Mouse (Mus musculus): ENCODE measurements around the gene Tmod3. TPM values are rescaled to one million over a fixed set of nuclear protein-coding genes. Genes with fewer than 3 reads are reported as not detected.
"Not testable (repeated sequence)": the region's sequence is repeated elsewhere in the genome, so short reads cannot be mapped to it uniquely, and the experiment has no call there.

Gene Tmod3
- polyA plus RNA-seq, 1 experiment = 28.6 TPM

DNA sequence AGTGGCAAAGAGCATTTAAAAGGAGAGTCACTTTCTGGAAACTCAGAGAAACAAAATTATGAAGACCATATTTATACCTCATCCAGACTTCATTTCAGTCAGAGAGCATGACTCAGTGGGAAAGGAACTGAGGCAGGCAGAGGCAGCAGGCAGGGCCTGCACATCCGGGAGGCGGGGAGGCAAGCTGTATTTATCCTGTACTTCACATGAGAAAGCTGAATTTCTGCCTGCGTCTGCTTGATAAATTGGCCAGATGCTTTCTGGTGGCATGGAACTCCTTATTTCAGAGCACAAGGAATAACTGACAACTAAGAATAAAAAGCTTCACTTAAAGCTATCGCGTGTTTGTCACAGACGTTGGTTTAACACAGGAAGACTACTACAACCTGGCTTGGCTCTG, 55.1 kb downstream of the Tmod3 start:
- WGBS = 93% methylated on average over 6 of the region's 6 CpGs
- H3K27ac ChIP-seq (ENCODE audit: control insufficient read depth, insufficient read depth, low read depth, low read length, poor library complexity) = no peak overlapping the region
- no peaks in the 10 kb centered on the region; the same call in 1 of the 2 replicates for H3K4me1 ChIP-seq (ENCODE audit: control insufficient read depth, insufficient read depth, low read length)
- no peak overlapping the region for H3K4me3 ChIP-seq (replicated peaks; ENCODE audit: control insufficient read depth, low read depth, low read length)
- no peak for TF ChIP-seq POLR2A (IDR thresholded peaks at IDR 0.05; ENCODE audit: borderline replicate concordance, control insufficient read depth, low read depth, low read length)
- TF ChIP-seq CTCF (IDR thresholded peaks at IDR 0.05; ENCODE audit: control insufficient read depth, insufficient read depth, low read length) = no peak

DNA sequence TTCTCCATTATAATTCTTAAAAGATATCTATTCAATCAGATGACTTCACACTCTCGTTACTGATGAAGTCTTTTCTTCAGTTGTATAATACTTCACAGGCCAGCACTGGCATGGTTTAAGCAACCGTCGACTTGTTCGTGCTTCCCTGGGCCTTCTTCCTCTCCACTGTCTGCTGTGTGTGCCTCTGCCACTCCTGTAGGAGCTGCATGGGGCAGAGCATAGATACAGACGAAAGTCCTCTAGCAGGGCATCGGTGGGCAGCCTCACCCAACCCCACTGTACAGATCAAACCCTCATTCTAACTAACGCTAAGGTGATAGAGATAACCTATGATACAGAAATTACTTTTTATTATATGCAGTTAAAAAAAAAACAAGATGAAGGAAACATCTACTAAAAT, 60.9 kb downstream of the Tmod3 start:
- WGBS = 88% methylated on average over 7 of the region's 7 CpGs
- TF ChIP-seq POLR2A (IDR thresholded peaks at IDR 0.05; ENCODE audit: borderline replicate concordance, control insufficient read depth, low read depth, low read length) (no peak), CTCF (IDR thresholded peaks at IDR 0.05; ENCODE audit: control insufficient read depth, insufficient read depth, low read length) (no peak)

DNA sequence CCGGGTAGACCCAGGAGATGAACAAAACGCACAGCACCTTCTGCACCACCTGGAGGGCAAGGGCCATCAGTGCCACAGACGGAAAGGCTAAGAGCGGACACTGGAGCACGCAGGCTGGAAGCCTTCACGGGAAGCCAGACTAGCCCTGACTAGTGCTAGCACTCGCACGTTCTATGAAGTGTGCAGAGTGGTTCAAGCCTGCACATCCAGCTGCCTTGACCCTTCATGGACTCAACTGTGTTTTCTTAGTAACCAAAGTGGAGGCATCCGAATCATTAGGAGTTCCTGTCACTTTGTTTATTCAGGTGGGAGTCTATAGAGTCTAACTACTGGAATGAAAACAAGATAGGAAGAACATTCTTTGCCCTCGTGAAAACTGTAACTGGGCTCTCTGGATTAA, 63.5 kb downstream of the Tmod3 start:
- H3K4me1 ChIP-seq (ENCODE audit: control insufficient read depth, insufficient read depth, low read length) = no peaks in the 10 kb centered on the region
- 87% methylated on average over 10 of the region's 10 CpGs for WGBS
- TF ChIP-seq POLR2A (IDR thresholded peaks at IDR 0.05; ENCODE audit: borderline replicate concordance, control insufficient read depth, low read depth, low read length) = no peak
- TF ChIP-seq CTCF (IDR thresholded peaks at IDR 0.05; ENCODE audit: control insufficient read depth, insufficient read depth, low read length) = no peak
- H3K27ac ChIP-seq (ENCODE audit: control insufficient read depth, insufficient read depth, low read depth, low read length, poor library complexity) = no peak overlapping the region
- no peak overlapping the region for H3K4me3 ChIP-seq (replicated peaks; ENCODE audit: control insufficient read depth, low read depth, low read length)

More for the DNA sequence above, 60.9 kb downstream of the Tmod3 start:
- no peaks in the 10 kb centered on the region; the same call in 1 of the 2 replicates for H3K4me1 ChIP-seq (ENCODE audit: control insufficient read depth, insufficient read depth, low read length)
- no peak overlapping the region for H3K4me3 ChIP-seq (replicated peaks; ENCODE audit: control insufficient read depth, low read depth, low read length)
- H3K27ac ChIP-seq (ENCODE audit: control insufficient read depth, insufficient read depth, low read depth, low read length, poor library complexity) = no peak overlapping the region

DNA sequence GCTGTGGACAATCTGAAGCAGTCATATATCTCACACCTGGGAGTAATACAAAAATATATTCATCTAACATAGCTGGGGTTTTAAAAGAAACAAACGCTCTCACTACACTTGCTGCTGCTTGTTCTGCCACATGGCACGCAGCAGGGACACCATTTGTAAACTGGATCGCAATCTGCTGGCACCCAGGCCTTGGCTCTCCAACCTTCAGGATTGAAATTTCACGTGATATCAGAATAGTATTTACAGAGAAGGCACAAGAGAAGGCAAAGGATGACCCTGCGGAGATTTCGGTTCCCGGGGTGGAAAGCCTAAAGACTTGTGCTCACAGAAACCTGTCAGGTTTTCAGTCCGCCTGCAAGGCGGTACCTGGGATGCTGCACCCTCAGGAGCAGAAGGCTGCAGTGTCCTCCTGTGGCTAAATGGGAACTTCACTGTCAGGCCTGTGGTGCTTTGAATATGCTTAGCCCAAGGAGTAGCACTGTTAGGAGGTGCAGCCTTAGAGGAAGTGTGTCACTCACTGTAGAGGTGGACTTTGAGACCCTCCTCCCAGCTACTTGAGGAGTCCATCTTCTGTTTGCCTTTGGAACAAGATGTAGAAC, 65.0 kb downstream of the Tmod3 start:
- H3K4me3 ChIP-seq (replicated peaks; ENCODE audit: control insufficient read depth, low read depth, low read length) = no peak overlapping the region
- H3K27ac ChIP-seq (ENCODE audit: control insufficient read depth, insufficient read depth, low read depth, low read length, poor library complexity) = no peak overlapping the region
- H3K4me1 ChIP-seq (ENCODE audit: control insufficient read depth, insufficient read depth, low read length) = no peaks in the 10 kb centered on the region
- 87% methylated on average over 9 of the region's 9 CpGs for WGBS
- TF ChIP-seq POLR2A (IDR thresholded peaks at IDR 0.05; ENCODE audit: borderline replicate concordance, control insufficient read depth, low read depth, low read length) (no peak), CTCF (IDR thresholded peaks at IDR 0.05; ENCODE audit: control insufficient read depth, insufficient read depth, low read length) (no peak)

DNA sequence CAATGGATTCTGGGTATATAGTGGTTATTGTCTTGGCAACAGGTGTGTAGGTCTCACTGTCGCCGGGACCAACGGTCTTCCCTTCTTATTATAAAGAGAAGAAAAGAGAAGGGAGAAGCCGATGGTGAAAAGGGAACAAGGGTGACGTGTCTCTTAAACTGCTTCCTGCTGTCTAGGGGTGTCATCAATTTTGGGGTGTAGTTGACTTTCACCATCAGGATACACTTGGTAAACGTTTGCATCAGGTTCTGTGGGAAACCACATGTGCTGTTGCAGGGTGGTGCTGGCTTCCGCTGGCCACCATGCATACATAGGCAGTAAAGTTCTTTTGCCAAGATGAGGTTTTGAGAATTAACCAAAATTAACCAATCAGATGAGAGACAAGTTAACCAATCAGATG, 71.2 kb downstream of the Tmod3 start:
- H3K4me1 ChIP-seq (ENCODE audit: control insufficient read depth, insufficient read depth, low read length); H3K27ac ChIP-seq (ENCODE audit: control insufficient read depth, insufficient read depth, low read depth, low read length, poor library complexity); H3K4me3 ChIP-seq (replicated peaks; ENCODE audit: control insufficient read depth, low read depth, low read length): not testable (repeated sequence)
- WGBS = 50% methylated on average over 7 of the region's 7 CpGs

DNA sequence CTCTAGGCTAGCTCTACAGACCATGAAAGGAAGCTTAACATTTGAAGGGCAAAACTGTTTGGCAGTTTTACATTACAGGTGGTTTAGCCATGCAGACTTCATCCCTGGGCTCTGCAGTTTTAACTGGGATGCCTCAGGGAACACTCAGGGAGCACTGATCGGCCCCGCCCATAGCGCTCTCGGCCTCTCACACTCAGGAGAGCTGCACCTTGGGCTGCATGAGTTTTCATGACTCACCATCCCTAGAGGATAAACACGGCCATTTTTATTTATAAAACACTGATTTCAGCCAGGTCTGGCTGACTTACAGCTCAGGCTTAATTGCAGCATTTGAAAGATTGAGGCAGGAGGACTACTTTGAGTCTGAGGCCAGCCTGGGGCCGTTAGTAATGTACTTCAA, 74.2 kb downstream of the Tmod3 start:
- no peak overlapping the region for H3K4me3 ChIP-seq (replicated peaks; ENCODE audit: control insufficient read depth, low read depth, low read length)
- no peaks in the 10 kb centered on the region; the same call in 1 of the 2 replicates for H3K4me1 ChIP-seq (ENCODE audit: control insufficient read depth, insufficient read depth, low read length)
- no peak overlapping the region for H3K27ac ChIP-seq (ENCODE audit: control insufficient read depth, insufficient read depth, low read depth, low read length, poor library complexity)
- 85% methylated on average over 6 of the region's 6 CpGs for WGBS
- TF ChIP-seq CTCF (IDR thresholded peaks at IDR 0.05; ENCODE audit: control insufficient read depth, insufficient read depth, low read length) (no peak), POLR2A (IDR thresholded peaks at IDR 0.05; ENCODE audit: borderline replicate concordance, control insufficient read depth, low read depth, low read length) (no peak)

DNA sequence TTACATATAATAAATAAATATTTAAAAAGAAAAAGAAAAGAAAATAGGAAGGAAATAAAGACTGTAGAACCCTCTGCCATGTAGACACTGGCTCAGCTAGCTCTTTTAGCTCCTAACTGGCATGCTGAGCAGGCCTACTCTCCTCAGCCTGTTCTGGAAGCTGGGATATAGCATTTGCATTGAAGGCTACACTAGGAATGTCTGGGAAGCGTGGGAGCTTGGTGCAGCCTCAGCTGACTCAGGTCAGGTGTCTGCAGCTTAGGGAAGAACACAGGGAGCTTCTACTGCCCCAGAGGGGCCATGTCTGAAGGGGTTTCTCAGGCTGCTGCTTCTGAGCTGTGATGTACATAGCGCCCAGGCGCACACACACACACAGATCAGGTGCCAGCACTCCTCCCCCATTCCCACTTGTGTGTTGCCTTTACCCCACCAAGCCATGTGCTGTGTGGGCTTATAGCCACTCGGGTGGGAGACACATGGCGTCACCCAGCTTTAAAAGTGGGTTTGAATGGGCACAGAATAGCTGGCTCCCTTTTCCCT, 78.9 kb downstream of the Tmod3 start:
- TF ChIP-seq POLR2A (IDR thresholded peaks at IDR 0.05; ENCODE audit: borderline replicate concordance, control insufficient read depth, low read depth, low read length) (no peak), CTCF (IDR thresholded peaks at IDR 0.05; ENCODE audit: control insufficient read depth, insufficient read depth, low read length) (no peak)
- whole genome bisulfite sequencing = 87% methylated on average over 5 of the region's 5 CpGs
- H3K4me1 ChIP-seq (ENCODE audit: control insufficient read depth, insufficient read depth, low read length) = no peaks in the 10 kb centered on the region; the same call in 1 of the 2 replicates

DNA sequence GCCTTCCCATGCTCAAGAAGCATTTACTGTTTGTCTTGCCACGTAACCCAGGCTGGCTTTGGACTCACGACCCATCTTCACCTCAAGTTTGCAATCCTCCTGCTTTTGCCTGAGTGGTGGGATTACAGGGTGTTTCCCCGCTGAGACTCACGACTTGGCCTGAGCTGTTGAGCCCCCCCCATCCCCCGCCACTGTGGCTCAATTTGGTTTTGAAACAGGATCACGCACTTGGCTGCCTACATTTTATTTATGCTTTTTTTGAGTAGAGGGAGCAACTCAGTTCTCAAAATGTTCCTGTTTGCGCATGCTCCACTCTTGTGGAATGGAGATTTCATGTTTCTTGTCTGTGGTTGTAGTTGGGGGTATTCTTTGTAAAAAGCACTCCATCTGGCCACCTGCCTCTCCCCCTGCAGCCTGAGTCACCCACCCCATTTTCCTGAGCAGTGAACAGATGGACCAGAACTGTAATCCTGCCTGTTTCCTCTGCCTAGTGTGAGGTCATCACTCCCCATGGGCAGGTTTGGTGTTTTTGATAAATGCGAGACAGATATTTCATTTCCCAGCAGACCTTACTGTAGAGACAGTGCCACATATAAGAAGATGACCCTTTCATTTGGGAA, 80.2 kb downstream of the Tmod3 start:
- H3K4me1 ChIP-seq (ENCODE audit: control insufficient read depth, insufficient read depth, low read length) = no peaks in the 10 kb centered on the region; the same call in 1 of the 2 replicates
- WGBS = 48% methylated on average over 8 of the region's 8 CpGs
- no peak for TF ChIP-seq CTCF (IDR thresholded peaks at IDR 0.05; ENCODE audit: control insufficient read depth, insufficient read depth, low read length)
- TF ChIP-seq POLR2A (IDR thresholded peaks at IDR 0.05; ENCODE audit: borderline replicate concordance, control insufficient read depth, low read depth, low read length) = no peak
- H3K27ac ChIP-seq (ENCODE audit: control insufficient read depth, insufficient read depth, low read depth, low read length, poor library complexity) = no peak overlapping the region
- H3K4me3 ChIP-seq (replicated peaks; ENCODE audit: control insufficient read depth, low read depth, low read length) = no peak overlapping the region

More for the DNA sequence above, 78.9 kb downstream of the Tmod3 start:
- Histone ChIP-seq H3K4me3 (replicated peaks; ENCODE audit: control insufficient read depth, low read depth, low read length) (no peak overlapping the region), H3K27ac (ENCODE audit: control insufficient read depth, insufficient read depth, low read depth, low read length, poor library complexity) (no peak overlapping the region)
